Mouse (Mus musculus): ENCODE measurements at regions not wholly inside any gene's neighbourhood (a gene's known extent, or its start where the extent isn't known, plus 50 kb on each side); places are given as distances from the start of the nearest gene placed in this dataset.

- H3K79me2 ChIP-seq (ENCODE audit: control insufficient read depth, insufficient read depth), result no peaks in the 10 kb centered on the region
- TF ChIP-seq MYOG (IDR thresholded peaks at IDR 0.05; ENCODE audit: control insufficient read depth, extremely low read depth, insufficient read length) (no peak), USF1 (IDR thresholded peaks at IDR 0.05; ENCODE audit: low read depth) (no peak), CEBPB (IDR thresholded peaks at IDR 0.05; ENCODE audit: low read depth) (no peak), MAX (IDR thresholded peaks at IDR 0.05) (no peak), MYOD1 (IDR thresholded peaks at IDR 0.05; ENCODE audit: control insufficient read depth, insufficient read length, low read depth) (no peak), FOSL1 (IDR thresholded peaks at IDR 0.05; ENCODE audit: insufficient read depth, low read length, poor library complexity, severe bottlenecking) (no peak)
- H3K36me3 ChIP-seq (ENCODE audit: control insufficient read depth, insufficient read depth), result no peaks in the 10 kb centered on the region
- H3K27me3 ChIP-seq (ENCODE audit: control insufficient read depth, insufficient read depth, insufficient read length), result no peaks in the 10 kb centered on the region
- H3ac ChIP-seq (ENCODE audit: control insufficient read depth, insufficient read length, low read depth), result no peak overlapping the region
- H3K4me3 ChIP-seq (ENCODE audit: insufficient read depth, poor library complexity, severe bottlenecking), result no peak overlapping the region
- no peaks in the 10 kb centered on the region for H3K79me3 ChIP-seq (ENCODE audit: low read depth)
Observed at GRCm38 (mm10) chr4:54615886-54616285, 329.0 kb upstream of the Zfp462 start.

GRCm38 (mm10) chr4:54624024-54624873 lies 320.6 kb upstream of the Zfp462 start:
- TF ChIP-seq FOSL1 (IDR thresholded peaks at IDR 0.05; ENCODE audit: insufficient read depth, low read length, poor library complexity, severe bottlenecking), result no peak
- TF ChIP-seq MAX (IDR thresholded peaks at IDR 0.05), result no peak
- no peak for TF ChIP-seq USF1 (IDR thresholded peaks at IDR 0.05; ENCODE audit: low read depth)
- Histone ChIP-seq H3K79me3 (ENCODE audit: low read depth) (no peaks in the 10 kb centered on the region), H3K4me3 (ENCODE audit: insufficient read depth, poor library complexity, severe bottlenecking) (no peak overlapping the region), H3ac (ENCODE audit: control insufficient read depth, insufficient read length, low read depth) (no peak overlapping the region), H3K27me3 (ENCODE audit: control insufficient read depth, insufficient read depth, insufficient read length) (no peaks in the 10 kb centered on the region), H3K36me3 (ENCODE audit: control insufficient read depth, insufficient read depth) (no peaks in the 10 kb centered on the region), H3K79me2 (ENCODE audit: control insufficient read depth, insufficient read depth) (no peaks in the 10 kb centered on the region)

- Histone ChIP-seq H3ac (ENCODE audit: control insufficient read depth, insufficient read length, low read depth) (no peak overlapping the region), H3K79me2 (ENCODE audit: control insufficient read depth, insufficient read depth) (no peaks in the 10 kb centered on the region), H3K4me3 (ENCODE audit: insufficient read depth, poor library complexity, severe bottlenecking) (no peak overlapping the region), H3K79me3 (ENCODE audit: low read depth) (no peaks in the 10 kb centered on the region), H3K27me3 (ENCODE audit: control insufficient read depth, insufficient read depth, insufficient read length) (no peaks in the 10 kb centered on the region), H3K36me3 (ENCODE audit: control insufficient read depth, insufficient read depth) (no peaks in the 10 kb centered on the region)
- TF ChIP-seq CTCF (IDR thresholded peaks at IDR 0.05; ENCODE audit: control insufficient read depth, insufficient read depth, insufficient read length), result no peak
Observed at GRCm38 (mm10) chr4:54636986-54637641, 307.7 kb upstream of the Zfp462 start.

- Histone ChIP-seq H3ac (ENCODE audit: control insufficient read depth, insufficient read length, low read depth) (no peak overlapping the region), H3K27me3 (ENCODE audit: control insufficient read depth, insufficient read depth, insufficient read length) (no peaks in the 10 kb centered on the region), H3K79me3 (ENCODE audit: low read depth) (no peaks in the 10 kb centered on the region), H3K36me3 (ENCODE audit: control insufficient read depth, insufficient read depth) (no peaks in the 10 kb centered on the region), H3K79me2 (ENCODE audit: control insufficient read depth, insufficient read depth) (no peaks in the 10 kb centered on the region), H3K4me3 (ENCODE audit: insufficient read depth, poor library complexity, severe bottlenecking) (no peak overlapping the region)
- TF ChIP-seq USF1 (IDR thresholded peaks at IDR 0.05; ENCODE audit: low read depth), result no peak
- TF ChIP-seq CEBPB (IDR thresholded peaks at IDR 0.05; ENCODE audit: low read depth), result no peak
- no peak for TF ChIP-seq CTCF (IDR thresholded peaks at IDR 0.05; ENCODE audit: control insufficient read depth, insufficient read depth, insufficient read length)
- no peak for TF ChIP-seq MYOD1 (IDR thresholded peaks at IDR 0.05; ENCODE audit: control insufficient read depth, insufficient read length, low read depth)
- TF ChIP-seq MYOG (IDR thresholded peaks at IDR 0.05; ENCODE audit: control insufficient read depth, extremely low read depth, insufficient read length), result no peak
- no peak for TF ChIP-seq MAX (IDR thresholded peaks at IDR 0.05)
- TF ChIP-seq FOSL1 (IDR thresholded peaks at IDR 0.05; ENCODE audit: insufficient read depth, low read length, poor library complexity, severe bottlenecking), result no peak
Observed at GRCm38 (mm10) chr4:54646033-54646432, 298.8 kb upstream of the Zfp462 start.

GRCm38 (mm10) chr4:54646459-54646858 lies 298.4 kb upstream of the Zfp462 start:
- no peak overlapping the region for H3K4me3 ChIP-seq (ENCODE audit: insufficient read depth, poor library complexity, severe bottlenecking)
- no peaks in the 10 kb centered on the region for H3K27me3 ChIP-seq (ENCODE audit: control insufficient read depth, insufficient read depth, insufficient read length)
- no peaks in the 10 kb centered on the region for H3K79me3 ChIP-seq (ENCODE audit: low read depth)
- no peaks in the 10 kb centered on the region for H3K36me3 ChIP-seq (ENCODE audit: control insufficient read depth, insufficient read depth)
- no peak overlapping the region for H3ac ChIP-seq (ENCODE audit: control insufficient read depth, insufficient read length, low read depth)
- no peaks in the 10 kb centered on the region for H3K79me2 ChIP-seq (ENCODE audit: control insufficient read depth, insufficient read depth)
- TF ChIP-seq CTCF (IDR thresholded peaks at IDR 0.05; ENCODE audit: control insufficient read depth, insufficient read depth, insufficient read length) (no peak), MYOD1 (IDR thresholded peaks at IDR 0.05; ENCODE audit: control insufficient read depth, insufficient read length, low read depth) (no peak), MYOG (IDR thresholded peaks at IDR 0.05; ENCODE audit: control insufficient read depth, extremely low read depth, insufficient read length) (no peak), MAX (IDR thresholded peaks at IDR 0.05) (no peak), FOSL1 (IDR thresholded peaks at IDR 0.05; ENCODE audit: insufficient read depth, low read length, poor library complexity, severe bottlenecking) (no peak), CEBPB (IDR thresholded peaks at IDR 0.05; ENCODE audit: low read depth) (no peak), USF1 (IDR thresholded peaks at IDR 0.05; ENCODE audit: low read depth) (no peak)

GRCm38 (mm10) chr4:54648254-54648653 lies 296.6 kb upstream of the Zfp462 start:
- no peaks in the 10 kb centered on the region for H3K79me3 ChIP-seq (ENCODE audit: low read depth)
- H3K27me3 ChIP-seq (ENCODE audit: control insufficient read depth, insufficient read depth, insufficient read length), result no peaks in the 10 kb centered on the region
- H3K4me3 ChIP-seq (ENCODE audit: insufficient read depth, poor library complexity, severe bottlenecking), result no peak overlapping the region
- no peaks in the 10 kb centered on the region for H3K79me2 ChIP-seq (ENCODE audit: control insufficient read depth, insufficient read depth)
- TF ChIP-seq FOSL1 (IDR thresholded peaks at IDR 0.05; ENCODE audit: insufficient read depth, low read length, poor library complexity, severe bottlenecking) (no peak), CTCF (IDR thresholded peaks at IDR 0.05; ENCODE audit: control insufficient read depth, insufficient read depth, insufficient read length) (no peak), MYOD1 (IDR thresholded peaks at IDR 0.05; ENCODE audit: control insufficient read depth, insufficient read length, low read depth) (no peak)
- H3K36me3 ChIP-seq (ENCODE audit: control insufficient read depth, insufficient read depth), result no peaks in the 10 kb centered on the region
- no peak overlapping the region for H3ac ChIP-seq (ENCODE audit: control insufficient read depth, insufficient read length, low read depth)

Measured in C2C12 (cell line).